Mouse (Mus musculus) spleen, postnatal 36 days (tissue): ENCODE results near the gene Olfr1271.
"Not testable (repeated sequence)": the region's sequence is repeated elsewhere in the genome, so short reads cannot be mapped to it uniquely, and the experiment has no call there.

Experiments used
- DNase-seq, 2 experiments: peaks; one replicate each; pipeline ENCODE4 v3.0.0; 2022; ENCODE audit warnings: low spot score in 2 of 2, mixed read lengths in 1 of 2

Gene Olfr1271

GRCm38 (mm10) chr2:90270932-90271331, at the start of gene Olfr1271:
TSS of gene Olfr1271 (minus strand) at chr2:90271032.
- no peak for DNase-seq

DNA sequence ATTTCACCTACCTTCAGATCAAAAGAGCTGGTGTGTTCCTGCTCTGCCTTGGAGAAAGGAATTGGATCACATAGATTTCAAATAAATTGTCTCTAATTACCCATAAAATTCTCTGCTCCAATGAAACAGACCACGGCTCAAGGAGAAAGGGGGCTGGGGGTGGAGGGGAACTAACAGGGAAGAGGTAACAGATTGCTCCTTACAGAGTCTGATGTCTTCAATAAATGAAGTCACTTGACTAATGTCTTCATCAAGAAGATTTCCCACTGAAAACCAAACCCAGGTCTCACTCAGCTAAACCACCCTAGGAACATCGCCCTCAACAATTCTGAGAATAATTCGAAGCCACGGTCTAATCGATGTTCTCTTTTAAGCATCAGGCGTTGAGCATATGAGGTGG, 21.9 kb upstream of the Olfr1271 start, which contains the start of gene Olfr1272:
Gene Olfr1272 (minus strand): TSS at position 101 of the 400 bp plus-strand sequence.
- no peak for DNase-seq

GRCm38 (mm10) chr2:90257492-90257891, 13.3 kb downstream of the Olfr1271 start, which contains the start of gene Olfr142:
TSS of gene Olfr142 (minus strand) at chr2:90257592.
- DNase-seq = no peak

GRCm38 (mm10) chr2:90224393-90224792, 46.4 kb downstream of the Olfr1271 start, which contains the start of gene Olfr1506:
TSS of gene Olfr1506 (minus strand) at chr2:90224493.
- DNase-seq = not testable (repeated sequence)
